Mouse (Mus musculus): Measurements from ENCODE around the gene Leng8. TPM values are rescaled to one million over a fixed set of nuclear protein-coding genes. Genes with fewer than 3 reads are reported as not detected.
A peak's percentile ranks its signal among the peaks of the same experiment; 100 is the strongest.
"Not testable (repeated sequence)": the region's sequence is repeated elsewhere in the genome, so short reads cannot be mapped to it uniquely, and the experiment has no call there.

Gene Leng8
- total and polyA plus RNA-seq, 3 experiments: 31.2 to 263 (median 36.4) TPM

DNA sequence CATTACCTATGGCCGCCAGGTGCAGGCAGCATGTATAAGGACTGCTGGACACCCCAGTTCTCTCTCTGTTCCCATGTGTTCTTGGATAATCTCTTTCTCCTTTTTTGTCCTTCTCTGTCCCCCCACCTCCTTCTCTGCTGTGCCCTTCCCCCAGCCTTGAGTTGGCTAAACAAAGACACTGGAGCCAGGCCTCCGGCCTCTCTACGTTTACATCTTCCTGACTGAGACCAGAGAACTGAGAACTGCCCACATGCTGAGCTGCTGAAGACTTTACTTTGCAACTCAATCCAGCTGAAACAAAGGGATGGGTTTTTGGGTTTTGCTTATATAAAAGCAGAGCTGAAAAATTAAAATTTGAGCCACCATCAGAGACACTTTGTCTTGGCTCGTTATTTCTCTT is 18.1 kb downstream of the Leng8 start:
- 54% methylated on average over 4 of the region's 4 CpGs for WGBS
- TF ChIP-seq EP300 (IDR thresholded peaks at IDR 0.05; ENCODE audit: insufficient read depth, low read depth, low read length) (no peak), POLR2A (IDR thresholded peaks at IDR 0.05; ENCODE audit: insufficient read depth, low read depth, low read length) (no peak), CTCF (IDR thresholded peaks at IDR 0.05) (no peak)
- no peak for DNase-seq
- Histone ChIP-seq H3K27me3 (ENCODE audit: control insufficient read depth, insufficient read depth, low read length) (no peaks in the 10 kb centered on the region), H3K4me1 (ENCODE audit: control insufficient read depth, insufficient read depth, low read length) (no peaks in the 10 kb centered on the region; the same call in 1 of the 2 replicates), H3K9ac (ENCODE audit: low read depth, low read length) (no peak overlapping the region), H3K4me3 (no peak overlapping the region), H3K36me3 (ENCODE audit: control insufficient read depth, insufficient read depth, low read length) (no peaks in the 10 kb centered on the region), H3K79me2 (replicated peaks; ENCODE audit: control insufficient read depth, insufficient read depth, low read length) (no peaks in the 10 kb centered on the region), H3K27ac (no peak overlapping the region)
- intact Hi-C loops (cut with DNase I): loop anchor here (10.0 kb wide), 1 partner anchor 650 kb away; no protein-coding TSS in a partner anchor

DNA sequence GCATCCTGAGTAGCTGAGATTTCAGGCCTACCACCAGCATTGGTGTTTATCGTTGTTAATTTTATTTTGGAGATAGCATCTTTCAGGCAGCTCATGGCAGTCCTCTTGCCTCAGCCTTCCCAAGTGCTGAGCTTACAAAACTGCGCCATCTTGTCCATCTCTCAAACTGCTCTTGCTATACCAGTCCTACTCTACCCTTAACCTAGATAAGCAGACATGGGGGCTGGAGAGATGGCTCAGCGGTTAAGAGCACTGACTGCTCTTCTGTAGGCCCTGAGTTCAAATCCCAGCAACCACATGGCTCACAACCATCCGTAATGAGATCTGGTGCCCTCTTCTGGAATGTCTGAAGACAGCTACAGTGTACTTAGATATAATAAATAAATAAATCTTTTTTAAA is 24.8 kb downstream of the Leng8 start:
- DNase-seq; H3K27me3 ChIP-seq (ENCODE audit: control insufficient read depth, insufficient read depth, low read length); H3K79me2 ChIP-seq (replicated peaks; ENCODE audit: control insufficient read depth, insufficient read depth, low read length); H3K27ac ChIP-seq; intact Hi-C loops (cut with DNase I); H3K36me3 ChIP-seq (ENCODE audit: control insufficient read depth, insufficient read depth, low read length); H3K4me3 ChIP-seq; H3K4me1 ChIP-seq (ENCODE audit: control insufficient read depth, insufficient read depth, low read length); H3K9ac ChIP-seq (ENCODE audit: low read depth, low read length): not testable (repeated sequence)
- peak; percentile 28 for TF ChIP-seq CTCF (IDR thresholded peaks at IDR 0.05)
- 97% methylated on average over 4 of the region's 4 CpGs for WGBS

DNA sequence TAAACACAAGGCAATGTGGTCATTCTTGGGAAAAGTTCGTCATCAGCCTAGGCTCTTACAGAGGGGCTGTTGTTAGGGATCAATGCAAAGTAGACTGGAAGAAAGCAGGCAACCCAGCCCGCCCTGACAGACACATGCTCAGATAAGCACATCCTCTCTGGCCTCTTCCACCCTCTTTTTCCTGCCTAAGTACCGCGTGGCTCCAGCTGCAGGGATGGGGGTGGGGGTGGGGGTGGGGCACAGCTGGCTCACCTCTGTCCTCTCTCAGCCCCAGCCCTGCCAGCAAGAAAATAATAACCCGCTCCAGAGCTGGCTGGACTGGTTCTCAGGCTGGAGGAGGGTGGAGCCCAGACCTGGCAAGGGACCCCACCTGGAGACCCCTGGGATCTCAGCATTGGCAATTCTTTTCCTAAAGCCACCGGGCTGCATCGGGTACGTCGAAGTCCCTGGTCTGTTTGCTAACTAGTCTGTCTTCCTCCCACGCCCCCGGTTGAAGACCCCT is 26.8 kb downstream of the Leng8 start:
- DNase-seq: peak in 1 of 2 experiments; percentile 29
- WGBS: 1% methylated on average over 11 of the region's 11 CpGs
- Histone ChIP-seq H3K36me3 (ENCODE audit: control insufficient read depth, insufficient read depth, low read length) (no peaks in the 10 kb centered on the region), H3K27ac (peak overlapping the region; percentile 80), H3K27me3 (ENCODE audit: control insufficient read depth, insufficient read depth, low read length) (no peaks in the 10 kb centered on the region), H3K4me3 (peak overlapping the region; percentile 57), H3K4me1 (ENCODE audit: control insufficient read depth, insufficient read depth, low read length) (peaks cover 1% of the 10 kb centered on the region; the same call in 1 of the 2 replicates), H3K79me2 (replicated peaks; ENCODE audit: control insufficient read depth, insufficient read depth, low read length) (no peaks in the 10 kb centered on the region), H3K9ac (ENCODE audit: low read depth, low read length) (peak overlapping the region; percentile 64)
- intact Hi-C loops (cut with DNase I): loop anchor here (2.0 kb wide), 1 partner anchor 13 kb away; the partner anchor contains the start of gene Leng9
- TF ChIP-seq POLR2A (IDR thresholded peaks at IDR 0.05; ENCODE audit: insufficient read depth, low read depth, low read length) (no peak), EP300 (IDR thresholded peaks at IDR 0.05; ENCODE audit: insufficient read depth, low read depth, low read length) (no peak), CTCF (IDR thresholded peaks at IDR 0.05) (no peak)

DNA sequence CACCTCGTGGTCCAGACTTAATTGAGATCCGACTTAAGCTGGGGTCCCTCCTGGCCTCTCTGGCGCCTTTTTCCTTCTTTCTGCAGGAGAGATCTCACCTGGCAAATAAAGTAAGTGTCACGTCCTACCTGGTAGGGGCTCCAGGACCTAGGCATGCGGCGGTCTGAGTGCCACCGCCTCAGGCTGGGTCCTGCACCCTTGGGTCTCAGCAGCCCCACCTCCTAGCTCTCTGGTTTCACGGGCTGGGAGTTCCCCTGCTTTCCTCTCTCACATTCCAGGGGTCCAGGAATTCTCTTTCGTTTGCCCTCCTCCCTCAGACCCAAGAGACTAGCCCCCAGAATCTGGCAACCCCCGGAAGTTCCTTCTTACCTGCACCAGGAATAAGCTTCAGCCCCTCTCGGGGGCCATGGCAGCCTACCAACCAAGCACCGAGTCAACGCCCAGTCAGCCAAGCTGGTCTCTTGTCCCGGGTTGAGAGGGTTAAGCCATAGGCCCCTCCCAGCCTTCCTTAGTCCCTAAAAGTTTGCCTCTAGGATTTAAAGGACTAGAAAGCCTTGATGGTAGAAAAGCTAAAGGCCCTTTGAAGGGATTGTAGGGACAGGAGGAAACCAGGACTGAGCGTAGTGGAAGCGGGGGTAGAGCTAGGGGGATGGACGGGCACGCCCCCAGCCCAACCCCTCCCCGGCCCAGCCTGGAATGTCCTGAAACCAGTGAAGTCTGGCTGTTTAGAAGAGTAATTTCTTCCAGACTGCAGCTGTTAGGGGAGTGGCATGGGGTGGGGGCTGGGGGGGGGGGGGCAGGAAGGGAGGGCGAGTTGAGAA is 27.5 kb downstream of the Leng8 start, which contains the start of gene Cdc42ep5:
Gene Cdc42ep5 (minus strand): TSS at position 771 of the 821 bp plus-strand sequence.
- Histone ChIP-seq H3K27ac (peak within 1 kb of the TSS; percentile 80), H3K27me3 (ENCODE audit: control insufficient read depth, insufficient read depth, low read length) (no peaks in the 10 kb centered on the region), H3K36me3 (ENCODE audit: control insufficient read depth, insufficient read depth, low read length) (no peaks in the 10 kb centered on the region), H3K79me2 (replicated peaks; ENCODE audit: control insufficient read depth, insufficient read depth, low read length) (no peaks in the 10 kb centered on the region), H3K4me3 (peak within 1 kb of the TSS; percentile 57), H3K4me1 (ENCODE audit: control insufficient read depth, insufficient read depth, low read length) (peaks cover 1% of the 10 kb centered on the region; the same call in 1 of the 2 replicates), H3K9ac (ENCODE audit: low read depth, low read length) (peak within 1 kb of the TSS; percentile 64)
- intact Hi-C loops (cut with DNase I): loop anchor here (2.0 kb wide), 1 partner anchor 13 kb away; the partner anchor contains the start of gene Leng9
- TF ChIP-seq CTCF (IDR thresholded peaks at IDR 0.05) (no peak), POLR2A (IDR thresholded peaks at IDR 0.05; ENCODE audit: insufficient read depth, low read depth, low read length) (peak; percentile 40; the same call in 1 of the 2 replicates), EP300 (IDR thresholded peaks at IDR 0.05; ENCODE audit: insufficient read depth, low read depth, low read length) (no peak)
- peak; percentile 69 to 75 for DNase-seq
- under 1% methylated on average over 20 of the region's 20 CpGs for WGBS

DNA sequence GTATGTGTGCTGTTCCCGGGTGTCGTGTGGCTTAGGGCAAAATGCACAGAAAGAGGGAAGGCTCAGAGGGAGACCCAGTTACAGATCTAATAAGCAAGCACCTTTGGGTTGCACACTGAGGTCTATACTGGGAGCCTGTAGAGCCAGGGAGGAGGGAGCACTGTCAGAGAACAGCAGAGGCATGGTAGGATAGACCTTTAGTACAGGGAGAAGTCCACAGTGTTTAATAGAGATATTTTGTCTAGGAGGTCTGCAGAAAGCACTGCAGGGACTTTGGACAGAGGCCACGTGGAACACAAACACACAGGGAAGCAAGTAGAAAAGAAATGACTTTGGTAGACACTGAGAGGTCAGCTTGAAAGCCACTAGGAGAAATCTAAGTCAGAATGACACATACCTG is 28.4 kb downstream of the Leng8 start:
- no peak overlapping the region; the same call in 1 of the 2 replicates for H3K27ac ChIP-seq
- intact Hi-C loops (cut with DNase I): loop anchor here (2.0 kb wide), 1 partner anchor 14 kb away; the partner anchor contains the start of gene Leng9
- no peak for DNase-seq
- H3K4me3 ChIP-seq: no peak overlapping the region
- no peak for TF ChIP-seq POLR2A (IDR thresholded peaks at IDR 0.05; ENCODE audit: insufficient read depth, low read depth, low read length)
- no peak for TF ChIP-seq EP300 (IDR thresholded peaks at IDR 0.05; ENCODE audit: insufficient read depth, low read depth, low read length)
- TF ChIP-seq CTCF (IDR thresholded peaks at IDR 0.05): no peak
- H3K9ac ChIP-seq (ENCODE audit: low read depth, low read length): 0 out of 2 replicates have a peak overlapping the region, but pooled peaks have one; percentile 10
- no peaks in the 10 kb centered on the region for H3K27me3 ChIP-seq (ENCODE audit: control insufficient read depth, insufficient read depth, low read length)
- peaks cover 1% of the 10 kb centered on the region; the same call in 1 of the 2 replicates for H3K4me1 ChIP-seq (ENCODE audit: control insufficient read depth, insufficient read depth, low read length)
- 12% methylated on average over 3 of the region's 3 CpGs for WGBS
- H3K79me2 ChIP-seq (replicated peaks; ENCODE audit: control insufficient read depth, insufficient read depth, low read length): no peaks in the 10 kb centered on the region
- no peaks in the 10 kb centered on the region for H3K36me3 ChIP-seq (ENCODE audit: control insufficient read depth, insufficient read depth, low read length)

DNA sequence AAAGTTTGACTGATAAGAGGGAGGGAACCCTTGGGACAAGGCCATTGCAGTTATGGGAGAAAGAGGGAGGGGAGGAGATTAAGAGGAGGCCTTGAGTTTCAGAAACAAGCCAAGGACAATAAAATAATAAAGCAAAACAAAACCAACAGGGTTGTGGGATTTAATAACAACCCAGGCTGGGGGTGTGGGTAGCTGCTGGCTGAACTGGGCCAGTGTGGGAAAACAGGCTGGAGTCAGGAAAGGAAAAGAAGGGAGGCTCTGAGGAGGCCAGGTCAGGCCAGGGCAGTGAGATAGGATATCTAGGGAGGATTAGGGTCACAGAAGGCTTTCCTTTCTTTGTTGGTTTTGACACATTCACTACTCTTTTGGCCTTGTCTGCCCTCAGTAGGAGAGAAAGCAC is 30.3 kb downstream of the Leng8 start:
- TF ChIP-seq CTCF (IDR thresholded peaks at IDR 0.05) (no peak), POLR2A (IDR thresholded peaks at IDR 0.05; ENCODE audit: insufficient read depth, low read depth, low read length) (no peak), EP300 (IDR thresholded peaks at IDR 0.05; ENCODE audit: insufficient read depth, low read depth, low read length) (no peak)
- peaks cover 1% of the 10 kb centered on the region; the same call in 1 of the 2 replicates for H3K4me1 ChIP-seq (ENCODE audit: control insufficient read depth, insufficient read depth, low read length)
- no peaks in the 10 kb centered on the region for H3K27me3 ChIP-seq (ENCODE audit: control insufficient read depth, insufficient read depth, low read length)
- no peaks in the 10 kb centered on the region for H3K79me2 ChIP-seq (replicated peaks; ENCODE audit: control insufficient read depth, insufficient read depth, low read length)
- H3K36me3 ChIP-seq (ENCODE audit: control insufficient read depth, insufficient read depth, low read length): no peaks in the 10 kb centered on the region
- H3K27ac ChIP-seq: no peak overlapping the region
- intact Hi-C loops (cut with DNase I): no loop called here
- no peak overlapping the region for H3K4me3 ChIP-seq
- DNase-seq: no peak
- no peak overlapping the region for H3K9ac ChIP-seq (ENCODE audit: low read depth, low read length)

All from heart, adult 2 months (tissue).